Mouse (Mus musculus) myocyte (in vitro differentiated cells): ENCODE measurements around the gene Vamp3.

Experiments used
- CEBPB ChIP-seq: IDR thresholded peaks from 2 replicates; pipeline ENCODE4 v1.6.1; 2011; ENCODE audit warnings: mild to moderate bottlenecking, moderate library complexity; ENCODE audit not compliant: poor library complexity, insufficient read depth, severe bottlenecking
- E2F4 ChIP-seq: IDR thresholded peaks from one replicate; pipeline ENCODE4 v1.6.1; 2011; ENCODE audit warnings: mild to moderate bottlenecking, control low read depth, moderate library complexity; ENCODE audit not compliant: insufficient read depth
- MAX ChIP-seq: IDR thresholded peaks from one replicate; pipeline ENCODE4 v1.6.1; 2011; ENCODE audit warnings: low read depth, mild to moderate bottlenecking, control low read depth
- MYOD1 ChIP-seq, 3 experiments: IDR thresholded peaks; one replicate each; pipeline ENCODE4 v1.6.1; 2011; ENCODE audit warnings: control low read depth in 2 of 3, low read depth in 2 of 3, mild to moderate bottlenecking in 2 of 3, moderate library complexity in 1 of 3; ENCODE audit not compliant: insufficient read length in 2 of 3, control insufficient read depth in 1 of 3
- MYOG ChIP-seq, 3 experiments: IDR thresholded peaks; one replicate each; pipeline ENCODE4 v1.6.1; 2011; ENCODE audit warnings: control low read depth in 2 of 3, low read depth in 2 of 3, mild to moderate bottlenecking in 2 of 3; ENCODE audit not compliant: insufficient read length in 2 of 3, control insufficient read depth in 1 of 3, insufficient read depth in 1 of 3
- POLR2A ChIP-seq: IDR thresholded peaks from one replicate; pipeline ENCODE4 v1.6.1; 2011; ENCODE audit warnings: low read depth, mild to moderate bottlenecking, control low read depth, moderate library complexity; ENCODE audit not compliant: insufficient read length
- POLR2AphosphoS2 ChIP-seq: IDR thresholded peaks from one replicate; pipeline ENCODE4 v1.6.1; 2011; ENCODE audit warnings: low read depth, control low read depth; ENCODE audit not compliant: insufficient read length
- REST ChIP-seq: IDR thresholded peaks from one replicate; pipeline ENCODE4 v1.6.1; 2011; ENCODE audit warnings: mild to moderate bottlenecking, control low read depth, moderate library complexity; ENCODE audit not compliant: insufficient read depth, insufficient read length
- SRF ChIP-seq: IDR thresholded peaks from one replicate; pipeline ENCODE4 v1.6.1; 2011; ENCODE audit warnings: low read depth; ENCODE audit not compliant: control insufficient read depth, insufficient read length
- TCF12 ChIP-seq: IDR thresholded peaks from one replicate; pipeline ENCODE4 v1.6.1; 2011; ENCODE audit warnings: mild to moderate bottlenecking, control low read depth; ENCODE audit not compliant: poor library complexity, insufficient read depth, severe bottlenecking
- TCF3 ChIP-seq: IDR thresholded peaks from one replicate; pipeline ENCODE4 v1.6.1; 2011; ENCODE audit warnings: low read depth, control low read depth; ENCODE audit not compliant: insufficient read length
- USF1 ChIP-seq: IDR thresholded peaks from one replicate; pipeline ENCODE4 v1.6.1; 2011; ENCODE audit warnings: low read depth, mild to moderate bottlenecking, control low read depth, moderate library complexity

- TF ChIP-seq POLR2A (no peak), MAX (no peak), TCF12 (no peak), E2F4 (no peak), MYOG (IDR thresholded peaks at IDR 0.05; ENCODE audit: control insufficient read depth in 1 of 3, insufficient read depth in 1 of 3, insufficient read length in 2 of 3, low read depth in 2 of 3) (no peak), CEBPB (no peak), MYOD1 (IDR thresholded peaks at IDR 0.05; ENCODE audit: control insufficient read depth in 1 of 3, insufficient read length in 2 of 3, low read depth in 2 of 3) (no peak), USF1 (no peak), POLR2AphosphoS2 (no peak), SRF (no peak), REST (no peak), TCF3 (no peak)
These were observed 31.5 kb upstream of the Vamp3 start, which contains the start of gene Gm13090 for GRCm38 (mm10) chr4:151089270-151089669.
